Mouse (Mus musculus): ENCODE data around the gene A730061H03Rik. TPM values are rescaled to one million over a fixed set of nuclear protein-coding genes. Genes with fewer than 3 reads are reported as not detected.

The A730061H03Rik gene
- polyA plus RNA-seq, 1 experiment = not detected

GRCm38 (mm10) chr14:55536116-55536745 lies 24.0 kb downstream of the A730061H03Rik start:
- no peaks in the 10 kb centered on the region for H3K4me1 ChIP-seq (ENCODE audit: control insufficient read depth, insufficient read depth, low read length)
- 65% methylated on average over 6 of the region's 6 CpGs for WGBS
- no peak overlapping the region for H3K27ac ChIP-seq (ENCODE audit: control insufficient read depth, insufficient read depth, low read depth, low read length, poor library complexity)
- TF ChIP-seq POLR2A (IDR thresholded peaks at IDR 0.05; ENCODE audit: borderline replicate concordance, control insufficient read depth, low read depth, low read length) = no peak
- TF ChIP-seq CTCF (IDR thresholded peaks at IDR 0.05; ENCODE audit: control insufficient read depth, insufficient read depth, low read length) = peak; percentile 91
- no peak overlapping the region for H3K4me3 ChIP-seq (replicated peaks; ENCODE audit: control insufficient read depth, low read depth, low read length)

GRCm38 (mm10) chr14:55527940-55528339 lies 32.3 kb downstream of the A730061H03Rik start:
- H3K4me3 ChIP-seq (replicated peaks; ENCODE audit: control insufficient read depth, low read depth, low read length) = no peak overlapping the region
- WGBS = 10% methylated on average over 3 of the region's 3 CpGs
- TF ChIP-seq CTCF (IDR thresholded peaks at IDR 0.05; ENCODE audit: control insufficient read depth, insufficient read depth, low read length) = no peak; the same call in 1 of the 2 replicates
- TF ChIP-seq POLR2A (IDR thresholded peaks at IDR 0.05; ENCODE audit: borderline replicate concordance, control insufficient read depth, low read depth, low read length) = no peak
- H3K4me1 ChIP-seq (ENCODE audit: control insufficient read depth, insufficient read depth, low read length) = no peaks in the 10 kb centered on the region
- no peak overlapping the region for H3K27ac ChIP-seq (ENCODE audit: control insufficient read depth, insufficient read depth, low read depth, low read length, poor library complexity)

DNA sequence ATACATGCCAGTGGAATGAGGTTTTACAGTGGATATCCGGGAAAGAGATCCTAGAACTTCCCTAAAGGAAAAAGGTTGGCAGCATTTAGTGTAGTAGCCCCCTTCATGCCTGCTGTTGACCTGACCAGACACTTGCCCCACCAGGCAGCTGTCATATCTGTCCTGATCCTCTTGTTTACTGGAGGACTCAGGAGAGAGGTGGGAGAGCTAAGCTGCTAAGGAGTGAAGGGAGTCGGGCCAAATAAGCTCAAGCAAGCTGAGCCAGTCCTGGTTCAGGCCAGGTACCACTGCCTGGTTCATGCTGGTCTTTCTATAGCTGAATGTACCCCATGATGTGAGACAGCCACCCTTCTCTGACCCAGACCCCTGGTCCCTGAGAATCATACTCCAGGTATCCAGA lies 33.5 kb downstream of the A730061H03Rik start:
- TF ChIP-seq POLR2A (IDR thresholded peaks at IDR 0.05; ENCODE audit: borderline replicate concordance, control insufficient read depth, low read depth, low read length) = no peak
- TF ChIP-seq CTCF (IDR thresholded peaks at IDR 0.05; ENCODE audit: control insufficient read depth, insufficient read depth, low read length) = no peak
- Histone ChIP-seq H3K4me3 (replicated peaks; ENCODE audit: control insufficient read depth, low read depth, low read length) (no peak overlapping the region), H3K27ac (ENCODE audit: control insufficient read depth, insufficient read depth, low read depth, low read length, poor library complexity) (no peak overlapping the region), H3K4me1 (ENCODE audit: control insufficient read depth, insufficient read depth, low read length) (no peaks in the 10 kb centered on the region)
- WGBS = 76% methylated on average over 2 of the region's 2 CpGs

- no peak within 1 kb of the TSS for H3K27ac ChIP-seq (ENCODE audit: control insufficient read depth, insufficient read depth, low read depth, low read length, poor library complexity)
Measured at GRCm38 (mm10) chr14:55524785-55525184, 35.4 kb downstream of the A730061H03Rik start, which contains the start of gene Nrl. Nrl (minus strand) TSS chr14:55524981.

DNA sequence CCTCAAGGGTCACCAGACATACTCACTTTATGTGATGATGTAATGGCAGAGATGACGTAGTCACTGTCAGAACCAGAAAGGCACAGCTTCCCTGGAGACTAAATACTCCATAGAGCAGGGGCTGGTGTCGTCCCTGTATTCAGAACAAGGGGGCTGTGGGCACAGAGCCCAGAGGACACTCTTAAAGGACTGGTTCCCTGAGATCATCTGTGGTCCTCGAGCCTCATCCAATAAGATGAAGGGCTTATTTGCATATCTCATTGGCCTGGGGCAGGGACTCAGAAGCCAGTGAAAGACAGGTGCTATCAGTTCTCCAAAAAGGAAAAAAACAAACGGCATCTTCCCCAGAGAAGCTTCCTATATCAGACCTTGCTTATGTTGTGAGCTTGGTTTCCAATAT lies 36.1 kb downstream of the A730061H03Rik start:
- WGBS = 42% methylated on average over 4 of the region's 4 CpGs
- H3K4me3 ChIP-seq (replicated peaks; ENCODE audit: control insufficient read depth, low read depth, low read length) = no peak overlapping the region
- TF ChIP-seq POLR2A (IDR thresholded peaks at IDR 0.05; ENCODE audit: borderline replicate concordance, control insufficient read depth, low read depth, low read length) (no peak), CTCF (IDR thresholded peaks at IDR 0.05; ENCODE audit: control insufficient read depth, insufficient read depth, low read length) (no peak)
- no peak overlapping the region for H3K27ac ChIP-seq (ENCODE audit: control insufficient read depth, insufficient read depth, low read depth, low read length, poor library complexity)
- H3K4me1 ChIP-seq (ENCODE audit: control insufficient read depth, insufficient read depth, low read length) = no peaks in the 10 kb centered on the region

More at GRCm38 (mm10) chr14:55524785-55525184, 35.4 kb downstream of the A730061H03Rik start, which contains the start of gene Nrl:
- H3K4me3 ChIP-seq (replicated peaks; ENCODE audit: control insufficient read depth, low read depth, low read length) = no peak within 1 kb of the TSS
- 51% methylated on average over 8 of the region's 8 CpGs for WGBS
- TF ChIP-seq CTCF (IDR thresholded peaks at IDR 0.05; ENCODE audit: control insufficient read depth, insufficient read depth, low read length) = no peak
- no peak for TF ChIP-seq POLR2A (IDR thresholded peaks at IDR 0.05; ENCODE audit: borderline replicate concordance, control insufficient read depth, low read depth, low read length)
- no peaks in the 10 kb centered on the region for H3K4me1 ChIP-seq (ENCODE audit: control insufficient read depth, insufficient read depth, low read length)

DNA sequence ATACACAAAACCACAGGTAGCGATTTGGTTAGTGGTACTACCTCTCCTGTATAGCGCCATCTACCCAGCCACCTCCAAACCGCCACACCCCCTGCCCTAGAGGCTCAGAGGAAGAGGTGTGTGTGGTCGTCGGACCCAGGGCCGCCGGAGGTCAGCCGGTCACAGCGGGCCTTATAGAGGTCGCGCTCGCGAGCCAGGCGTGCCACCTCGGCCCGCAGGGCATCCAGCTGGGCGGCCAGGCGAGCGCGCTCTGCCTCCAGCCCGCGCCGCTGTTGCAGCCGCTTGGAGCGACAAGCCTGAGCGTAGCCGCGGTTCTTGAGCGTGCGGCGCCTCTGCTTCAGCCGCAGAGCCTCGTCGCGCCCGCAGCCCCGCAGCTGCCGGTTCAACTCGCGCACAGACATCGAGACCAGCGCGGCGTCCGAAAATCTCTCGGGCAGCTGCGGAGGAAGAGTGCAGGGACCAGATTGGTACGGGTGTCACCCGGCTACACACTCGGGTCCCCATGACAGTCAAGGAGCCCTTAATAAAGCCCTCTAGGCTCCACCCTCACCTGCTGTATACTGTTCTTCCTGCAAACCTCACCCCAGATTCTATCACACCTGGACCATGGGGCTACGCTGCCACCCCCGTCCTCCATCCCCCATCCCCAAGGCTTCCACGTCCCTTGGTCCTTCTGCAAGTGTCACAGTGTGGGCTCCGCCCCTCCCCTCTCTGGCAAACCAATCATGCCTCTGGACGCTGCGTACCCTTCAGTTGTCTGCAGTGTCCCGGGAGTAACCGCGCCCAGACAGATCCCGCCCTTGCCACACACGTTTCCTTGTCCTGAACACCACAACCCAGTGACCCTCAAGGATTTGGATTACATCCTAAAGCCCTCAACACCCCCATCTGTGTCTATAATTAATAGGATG lies 39.5 kb downstream of the A730061H03Rik start:
- 3% methylated on average over 61 of the region's 61 CpGs for WGBS
- H3K4me1 ChIP-seq (ENCODE audit: control insufficient read depth, insufficient read depth, low read length) = no peaks in the 10 kb centered on the region
- TF ChIP-seq POLR2A (IDR thresholded peaks at IDR 0.05; ENCODE audit: borderline replicate concordance, control insufficient read depth, low read depth, low read length) = no peak
- TF ChIP-seq CTCF (IDR thresholded peaks at IDR 0.05; ENCODE audit: control insufficient read depth, insufficient read depth, low read length) = no peak
- H3K27ac ChIP-seq (ENCODE audit: control insufficient read depth, insufficient read depth, low read depth, low read length, poor library complexity) = no peak overlapping the region
- no peak overlapping the region for H3K4me3 ChIP-seq (replicated peaks; ENCODE audit: control insufficient read depth, low read depth, low read length)

DNA sequence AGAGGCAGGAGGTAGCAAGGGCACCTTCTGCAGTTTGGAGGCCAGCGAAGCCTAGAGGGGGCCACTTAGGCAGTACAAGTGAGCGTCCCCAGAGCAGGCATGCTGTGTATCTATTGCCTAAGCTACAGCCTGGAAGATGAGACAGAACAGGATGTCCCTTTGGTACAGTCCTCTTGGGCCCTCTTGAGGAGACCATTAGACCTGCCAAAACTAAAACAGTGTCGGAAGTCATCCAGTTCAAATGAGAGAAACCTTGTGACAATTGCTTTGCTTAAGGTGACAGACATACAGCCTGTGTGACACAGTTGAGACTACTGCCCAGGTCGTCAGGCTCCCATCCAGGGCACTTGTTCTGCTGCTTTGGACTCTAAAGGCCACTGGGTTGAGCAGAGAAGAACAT lies 40.6 kb downstream of the A730061H03Rik start:
- no peak for TF ChIP-seq CTCF (IDR thresholded peaks at IDR 0.05; ENCODE audit: control insufficient read depth, insufficient read depth, low read length)
- no peak for TF ChIP-seq POLR2A (IDR thresholded peaks at IDR 0.05; ENCODE audit: borderline replicate concordance, control insufficient read depth, low read depth, low read length)
- no peaks in the 10 kb centered on the region for H3K4me1 ChIP-seq (ENCODE audit: control insufficient read depth, insufficient read depth, low read length)
- no peak overlapping the region for H3K4me3 ChIP-seq (replicated peaks; ENCODE audit: control insufficient read depth, low read depth, low read length)
- H3K27ac ChIP-seq (ENCODE audit: control insufficient read depth, insufficient read depth, low read depth, low read length, poor library complexity) = no peak overlapping the region
- WGBS = 65% methylated on average over 4 of the region's 4 CpGs

- TF ChIP-seq POLR2A (IDR thresholded peaks at IDR 0.05; ENCODE audit: borderline replicate concordance, control insufficient read depth, low read depth, low read length) = no peak
- Histone ChIP-seq H3K4me1 (ENCODE audit: control insufficient read depth, insufficient read depth, low read length) (no peaks in the 10 kb centered on the region), H3K27ac (ENCODE audit: control insufficient read depth, insufficient read depth, low read depth, low read length, poor library complexity) (no peak overlapping the region), H3K4me3 (replicated peaks; ENCODE audit: control insufficient read depth, low read depth, low read length) (no peak overlapping the region)
- 68% methylated on average over 2 of the region's 2 CpGs for WGBS
Measured at GRCm38 (mm10) chr14:55518897-55519296, 41.3 kb downstream of the A730061H03Rik start.
